Mouse (Mus musculus) neural tube, embryonic 14.5 days (tissue): ENCODE results near the gene Adamtsl2. TPM values are rescaled to one million over a fixed set of nuclear protein-coding genes. Genes with fewer than 3 reads are reported as not detected.

ENCODE experiments used
- ATAC-seq: fragments of 200-750 bp; cut with Nextera tagmentation; 2 replicates; pipeline ENCODE4 v1.8.0; 2017; ENCODE audit warnings: low read depth, mild to moderate bottlenecking, moderate TSS enrichment, moderate library complexity
- H3K27ac ChIP-seq: fragments of 300-500 bp; sonication (generic); 2 replicates; pipeline ENCODE4 v1.5.1; 2014; ENCODE audit warnings: low read depth, mild to moderate bottlenecking, control low read depth, low read length, moderate library complexity, mixed read lengths
- H3K27me3 ChIP-seq: fragments of 300-500 bp; sonication (generic); 2 replicates; pipeline ENCODE4 v1.6.1; 2014; ENCODE audit warnings: low read length; ENCODE audit not compliant: control insufficient read depth, insufficient read depth
- H3K36me3 ChIP-seq: fragments of 300-500 bp; sonication (generic); 2 replicates; pipeline ENCODE4 v1.6.1; 2014; ENCODE audit warnings: low read length, mixed read lengths; ENCODE audit not compliant: control insufficient read depth, insufficient read depth
- H3K4me1 ChIP-seq: fragments of 300-500 bp; sonication (generic); 2 replicates; pipeline ENCODE4 v1.6.1; 2014; ENCODE audit warnings: low read length; ENCODE audit not compliant: control insufficient read depth, insufficient read depth
- H3K4me2 ChIP-seq: fragments of 300-500 bp; sonication (generic); 2 replicates; pipeline ENCODE4 v1.6.1; 2014; ENCODE audit warnings: mild to moderate bottlenecking, low read depth, low read length, control low read depth
- H3K4me3 ChIP-seq: fragments of 300-500 bp; sonication (generic); 2 replicates; pipeline ENCODE4 v1.5.1; 2014; ENCODE audit warnings: low read depth, low read length, control low read depth, mixed read lengths
- H3K9ac ChIP-seq: fragments of 300-500 bp; sonication (generic); replicated peaks from 2 replicates; pipeline ENCODE4 v1.6.1; 2014; ENCODE audit warnings: low read depth, mild to moderate bottlenecking, control low read depth, low read length, mixed read lengths
- H3K9me3 ChIP-seq: fragments of 300-500 bp; sonication (generic); 2 replicates; pipeline ENCODE4 v1.6.1; 2016; ENCODE audit warnings: low read length; ENCODE audit not compliant: control insufficient read depth
- WGBS: fragments of 180-500 bp; shearing (Covaris S2); extraction: QIAGEN DNeasy Blood & Tissue Kit; methylation state at CpG from one replicate; pipeline ENCODE4 v1.1.7; 2014; 5-methylcytosine and 5-hydroxymethylcytosine counted together
- polyA plus RNA-seq: library from polyadenylated mRNA; unstranded; fragments of >200 nt; fragmentation: Nextera tagmentation; extraction: Ambion mirVana; gene quantifications from 2 replicates; pipeline ENCODE4 v1.2.1, GENCODE M21; 2014

Gene Adamtsl2
- polyA plus RNA-seq, 1 experiment from 2014 or later, result 5.9 TPM

GRCm38 (mm10) chr2:27083761-27084475 lies 4.7 kb downstream of the Adamtsl2 start:
- 85% methylated on average over 12 of the region's 12 CpGs for WGBS
- Histone ChIP-seq H3K4me3 (no peak overlapping the region), H3K4me2 (no peak overlapping the region), H3K27me3 (no peaks in the 10 kb centered on the region), H3K9me3 (no peaks in the 10 kb centered on the region), H3K36me3 (no peaks in the 10 kb centered on the region), H3K27ac (no peak overlapping the region), H3K4me1 (peaks cover 11% of the 10 kb centered on the region), H3K9ac (no peak overlapping the region)
- ATAC-seq, result no peak

- H3K27ac ChIP-seq, result no peak overlapping the region
- H3K9ac ChIP-seq, result no peak overlapping the region
- H3K4me2 ChIP-seq, result no peak overlapping the region
- H3K36me3 ChIP-seq, result no peaks in the 10 kb centered on the region
- WGBS, result 46% methylated on average over 8 of the region's 8 CpGs
- no peaks in the 10 kb centered on the region for H3K27me3 ChIP-seq
- no peak for ATAC-seq
- H3K4me3 ChIP-seq, result no peak overlapping the region
- H3K4me1 ChIP-seq, result 0 out of 2 replicates have a peak, but pooled peaks cover under 1% of the 10 kb centered on the region
- no peaks in the 10 kb centered on the region for H3K9me3 ChIP-seq
Measured at GRCm38 (mm10) chr2:27084963-27085362, 5.8 kb downstream of the Adamtsl2 start.

- no peaks in the 10 kb centered on the region for H3K27me3 ChIP-seq
- ATAC-seq, result no peak
- H3K27ac ChIP-seq, result no peak overlapping the region
- H3K36me3 ChIP-seq, result no peaks in the 10 kb centered on the region
- 55% methylated on average over 2 of the region's 2 CpGs for WGBS
- H3K4me2 ChIP-seq, result no peak overlapping the region
- H3K9me3 ChIP-seq, result no peaks in the 10 kb centered on the region
- H3K9ac ChIP-seq, result no peak overlapping the region
- no peaks in the 10 kb centered on the region for H3K4me1 ChIP-seq
- no peak overlapping the region for H3K4me3 ChIP-seq
Measured at GRCm38 (mm10) chr2:27085801-27086200, 6.6 kb downstream of the Adamtsl2 start.

GRCm38 (mm10) chr2:27086483-27087010 lies 7.4 kb downstream of the Adamtsl2 start:
- Histone ChIP-seq H3K36me3 (no peaks in the 10 kb centered on the region), H3K27me3 (no peaks in the 10 kb centered on the region), H3K4me3 (no peak overlapping the region), H3K9me3 (no peaks in the 10 kb centered on the region), H3K9ac (no peak overlapping the region), H3K4me1 (no peaks in the 10 kb centered on the region), H3K4me2 (no peak overlapping the region), H3K27ac (no peak overlapping the region)
- WGBS, result 83% methylated on average over 4 of the region's 4 CpGs
- no peak for ATAC-seq

- no peak overlapping the region for H3K4me3 ChIP-seq
- no peaks in the 10 kb centered on the region for H3K4me1 ChIP-seq
- ATAC-seq, result no peak
- 89% methylated on average over 5 of the region's 5 CpGs for WGBS
- H3K27ac ChIP-seq, result no peak overlapping the region
- H3K9ac ChIP-seq, result no peak overlapping the region
- H3K4me2 ChIP-seq, result no peak overlapping the region
- H3K9me3 ChIP-seq, result no peaks in the 10 kb centered on the region
- no peaks in the 10 kb centered on the region for H3K27me3 ChIP-seq
- H3K36me3 ChIP-seq, result no peaks in the 10 kb centered on the region
Measured at GRCm38 (mm10) chr2:27087581-27087980, 8.4 kb downstream of the Adamtsl2 start.

- Histone ChIP-seq H3K27me3 (no peaks in the 10 kb centered on the region), H3K4me3 (no peak overlapping the region), H3K27ac (0 out of 2 replicates have a peak overlapping the region, but pooled peaks have one; percentile 22), H3K4me2 (no peak overlapping the region), H3K9me3 (no peaks in the 10 kb centered on the region), H3K4me1 (no peaks in the 10 kb centered on the region), H3K36me3 (no peaks in the 10 kb centered on the region), H3K9ac (no peak overlapping the region)
- ATAC-seq, result no peak
- WGBS, result 63% methylated on average over 18 of the region's 18 CpGs
Measured at GRCm38 (mm10) chr2:27088071-27088644, 9.0 kb downstream of the Adamtsl2 start.

GRCm38 (mm10) chr2:27088700-27089099 lies 9.5 kb downstream of the Adamtsl2 start:
- H3K4me1 ChIP-seq, result no peaks in the 10 kb centered on the region
- H3K27ac ChIP-seq, result no peak overlapping the region
- H3K9me3 ChIP-seq, result no peaks in the 10 kb centered on the region
- 67% methylated on average over 5 of the region's 5 CpGs for WGBS
- no peak for ATAC-seq
- H3K9ac ChIP-seq, result no peak overlapping the region
- no peak overlapping the region for H3K4me2 ChIP-seq
- H3K36me3 ChIP-seq, result no peaks in the 10 kb centered on the region
- no peak overlapping the region for H3K4me3 ChIP-seq
- H3K27me3 ChIP-seq, result no peaks in the 10 kb centered on the region

- Histone ChIP-seq H3K4me3 (no peak overlapping the region), H3K27me3 (no peaks in the 10 kb centered on the region), H3K4me1 (no peaks in the 10 kb centered on the region), H3K36me3 (no peaks in the 10 kb centered on the region), H3K9me3 (no peaks in the 10 kb centered on the region), H3K27ac (no peak overlapping the region), H3K9ac (no peak overlapping the region), H3K4me2 (no peak overlapping the region)
- no peak for ATAC-seq
- 50% methylated on average over 1 of the region's 1 CpGs for WGBS
Measured at GRCm38 (mm10) chr2:27089238-27089637, 10.1 kb downstream of the Adamtsl2 start.

- Histone ChIP-seq H3K4me1 (peaks cover 11% of the 10 kb centered on the region), H3K36me3 (no peaks in the 10 kb centered on the region), H3K27me3 (no peaks in the 10 kb centered on the region), H3K27ac (no peak overlapping the region), H3K9me3 (no peaks in the 10 kb centered on the region), H3K4me2 (no peak overlapping the region), H3K4me3 (no peak overlapping the region), H3K9ac (no peak overlapping the region)
- 92% methylated on average over 7 of the region's 7 CpGs for WGBS
- no peak for ATAC-seq
Measured at GRCm38 (mm10) chr2:27095178-27095577, 16.0 kb downstream of the Adamtsl2 start.
